Mouse (Mus musculus): ENCODE data around the gene Nepro.

GRCm38 (mm10) chr16:44680756-44681498 is 43.2 kb upstream of the Nepro start:
- TF ChIP-seq POLR2A (IDR thresholded peaks at IDR 0.05; ENCODE audit: borderline replicate concordance, insufficient read depth, low read length) (no peak), CTCF (IDR thresholded peaks at IDR 0.05; ENCODE audit: borderline replicate concordance, insufficient read depth, low read depth, low read length) (no peak)
